Mouse (Mus musculus): ENCODE results near the gene Nrg3. TPM values are rescaled to one million over a fixed set of nuclear protein-coding genes. Genes with fewer than 3 reads are reported as not detected.
A peak's percentile ranks its signal among the peaks of the same experiment; 100 is the strongest.
"Not testable (repeated sequence)": the region's sequence is repeated elsewhere in the genome, so short reads cannot be mapped to it uniquely, and the experiment has no call there.

The Nrg3 gene
- polyA plus RNA-seq, 1 experiment from 2014 or later: 3.7 TPM

DNA sequence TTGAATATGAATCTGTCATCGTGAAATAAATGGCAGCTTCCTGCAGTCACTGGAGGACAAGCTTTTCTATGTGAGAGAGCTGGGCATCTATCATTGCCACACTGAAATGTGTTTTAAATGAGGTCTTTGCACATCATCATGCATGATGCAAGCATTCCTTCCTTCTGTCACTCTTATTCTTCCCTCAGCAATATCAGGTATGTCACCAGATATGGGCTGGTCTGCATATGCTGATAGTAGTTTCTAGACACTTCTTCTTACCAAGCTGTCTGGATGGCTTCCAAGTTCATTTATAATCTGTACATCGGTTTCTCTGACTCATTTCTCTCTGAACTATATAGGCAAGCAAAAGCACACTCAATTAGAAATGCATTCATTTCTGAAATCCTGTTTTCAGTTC lies 925.6 kb downstream of the Nrg3 start:
- Histone ChIP-seq H3K36me3 (ENCODE audit: poor library complexity, severe bottlenecking) (no peaks in the 10 kb centered on the region), H3K27me3 (no peaks in the 10 kb centered on the region), H3K9ac (no peak overlapping the region), H3K27ac (no peak overlapping the region), H3K4me1 (peaks cover 4% of the 10 kb centered on the region; the same call in 1 of the 2 replicates), H3K4me3 (no peak overlapping the region), H3K9me3 (replicated peaks) (no peaks in the 10 kb centered on the region), H3K4me2 (no peak overlapping the region)
- ATAC-seq: no peak
- 52% methylated on average over 2 of the region's 2 CpGs for WGBS

DNA sequence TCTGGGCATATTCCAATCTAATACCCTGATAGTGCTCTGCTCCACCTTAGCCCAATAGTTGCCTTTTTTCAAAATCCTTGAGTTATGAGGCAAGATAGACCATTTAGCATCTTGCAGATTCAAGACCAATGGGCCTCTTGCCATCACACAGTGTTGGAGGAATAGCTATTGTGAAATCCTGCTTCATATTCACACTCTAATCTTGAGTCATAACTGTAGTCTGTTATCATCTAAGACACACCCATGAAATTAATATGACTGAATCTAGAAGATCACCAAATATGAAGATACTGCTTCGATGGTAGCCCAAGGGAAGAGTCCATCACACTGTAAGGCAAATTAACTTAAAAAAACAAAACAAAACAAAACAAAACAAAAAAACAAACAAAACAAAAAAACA lies 937.7 kb downstream of the Nrg3 start:
- Histone ChIP-seq H3K4me2 (no peak overlapping the region), H3K4me1 (no peaks in the 10 kb centered on the region), H3K9me3 (replicated peaks) (no peaks in the 10 kb centered on the region), H3K4me3 (no peak overlapping the region), H3K9ac (no peak overlapping the region), H3K36me3 (ENCODE audit: poor library complexity, severe bottlenecking) (no peaks in the 10 kb centered on the region), H3K27me3 (no peaks in the 10 kb centered on the region), H3K27ac (no peak overlapping the region)
- ATAC-seq: no peak
- 97% methylated on average over 1 of the region's 1 CpGs for WGBS

DNA sequence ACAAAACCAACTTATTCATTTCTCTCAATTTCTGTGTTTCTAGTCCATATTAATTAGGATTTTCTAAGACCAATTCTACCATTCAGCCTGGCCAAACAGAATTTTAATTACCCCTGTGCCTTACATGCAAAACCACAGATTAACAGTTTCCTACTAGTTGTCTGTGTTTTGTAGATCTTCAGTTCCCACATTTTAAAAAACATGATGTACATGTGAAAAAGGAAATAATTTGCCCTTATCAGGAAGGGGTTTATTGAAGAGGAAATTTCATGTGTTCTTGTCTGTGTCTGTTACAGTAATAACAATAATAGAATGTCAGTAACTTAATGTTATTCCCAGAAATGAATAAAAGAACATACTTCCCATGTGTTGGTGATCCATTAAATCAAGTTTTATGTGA lies 939.4 kb downstream of the Nrg3 start:
- H3K4me1 ChIP-seq: no peaks in the 10 kb centered on the region
- ATAC-seq: no peak
- no peak overlapping the region for H3K4me3 ChIP-seq
- no peak overlapping the region for H3K9ac ChIP-seq
- no peak overlapping the region for H3K27ac ChIP-seq
- no peak overlapping the region for H3K4me2 ChIP-seq
- no peaks in the 10 kb centered on the region for H3K27me3 ChIP-seq
- no peaks in the 10 kb centered on the region for H3K36me3 ChIP-seq (ENCODE audit: poor library complexity, severe bottlenecking)
- H3K9me3 ChIP-seq (replicated peaks): no peaks in the 10 kb centered on the region

DNA sequence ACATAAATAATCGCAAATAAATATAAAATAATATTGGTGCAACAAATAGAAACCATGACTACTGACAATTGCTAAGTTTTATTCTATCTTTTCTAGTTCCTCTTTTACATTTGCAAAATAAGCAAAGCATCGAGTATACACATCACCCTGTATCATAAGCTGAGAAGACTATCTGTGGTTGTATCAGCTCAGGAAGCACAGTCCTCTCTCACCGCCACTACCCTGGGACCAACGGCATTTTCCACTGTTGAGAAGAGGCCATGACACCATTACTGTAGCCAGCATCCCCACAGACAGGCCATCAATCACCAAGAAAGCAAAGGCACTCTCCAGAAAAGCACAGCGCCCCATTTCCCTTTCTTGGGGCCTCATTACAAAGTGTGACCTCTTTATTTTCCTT lies 956.7 kb downstream of the Nrg3 start:
- no peak for ATAC-seq
- H3K9me3 ChIP-seq (replicated peaks): no peaks in the 10 kb centered on the region
- WGBS: 76% methylated on average over 5 of the region's 5 CpGs
- H3K27ac ChIP-seq: no peak overlapping the region
- H3K36me3 ChIP-seq (ENCODE audit: poor library complexity, severe bottlenecking): no peaks in the 10 kb centered on the region
- H3K9ac ChIP-seq: no peak overlapping the region
- no peak overlapping the region for H3K4me2 ChIP-seq
- H3K4me3 ChIP-seq: no peak overlapping the region
- no peaks in the 10 kb centered on the region for H3K4me1 ChIP-seq
- H3K27me3 ChIP-seq: no peaks in the 10 kb centered on the region

DNA sequence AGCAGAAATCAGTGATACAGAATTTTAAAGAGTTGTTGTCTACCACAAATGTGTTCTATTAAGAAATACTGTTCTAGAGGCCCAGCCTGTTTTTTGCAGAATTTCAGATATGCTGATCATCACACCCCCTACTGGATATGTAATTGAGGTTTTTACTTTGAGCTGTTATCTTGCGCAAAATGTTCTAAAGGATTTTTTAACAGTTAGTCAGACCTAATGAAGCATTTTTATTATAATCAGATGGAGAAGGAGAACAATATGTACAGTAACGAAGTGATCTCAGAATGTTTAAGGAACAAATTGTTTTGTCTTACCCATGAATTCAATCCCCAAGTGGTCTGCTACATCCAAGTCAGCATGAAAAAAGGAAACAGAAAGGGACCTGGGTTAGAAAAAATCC lies 963.9 kb downstream of the Nrg3 start:
- Histone ChIP-seq H3K36me3 (ENCODE audit: poor library complexity, severe bottlenecking) (no peaks in the 10 kb centered on the region), H3K4me2 (no peak overlapping the region), H3K4me1 (no peaks in the 10 kb centered on the region), H3K27ac (no peak overlapping the region), H3K4me3 (no peak overlapping the region), H3K27me3 (no peaks in the 10 kb centered on the region), H3K9me3 (replicated peaks) (no peaks in the 10 kb centered on the region), H3K9ac (no peak overlapping the region)
- WGBS: 72% methylated on average over 2 of the region's 2 CpGs
- ATAC-seq: no peak

DNA sequence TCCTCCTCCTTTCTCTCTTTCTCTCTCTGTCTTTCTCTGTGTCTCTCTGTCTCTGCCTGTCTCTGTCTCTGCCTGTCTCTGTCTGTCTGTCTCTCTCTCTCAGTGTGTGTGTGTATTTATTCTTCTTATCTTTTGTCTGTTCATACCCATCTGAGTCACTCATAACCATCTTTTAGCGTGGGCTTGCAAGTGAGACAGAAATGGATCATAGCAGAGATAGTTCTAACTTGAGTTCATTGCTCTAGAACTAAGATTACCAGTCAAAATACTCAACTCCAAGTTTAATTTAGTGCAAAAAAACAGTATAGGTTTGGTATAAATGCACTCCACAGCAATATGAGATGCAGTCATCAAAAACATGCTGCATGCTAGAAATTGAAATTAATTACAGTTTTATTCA lies 977.9 kb downstream of the Nrg3 start:
- Histone ChIP-seq H3K36me3 (ENCODE audit: poor library complexity, severe bottlenecking) (no peaks in the 10 kb centered on the region), H3K9ac (no peak overlapping the region), H3K4me3 (no peak overlapping the region), H3K27me3 (no peaks in the 10 kb centered on the region), H3K27ac (no peak overlapping the region), H3K9me3 (replicated peaks) (no peaks in the 10 kb centered on the region), H3K4me1 (no peaks in the 10 kb centered on the region), H3K4me2 (no peak overlapping the region)
- ATAC-seq: no peak
- 69% methylated on average over 1 of the region's 1 CpGs for WGBS

DNA sequence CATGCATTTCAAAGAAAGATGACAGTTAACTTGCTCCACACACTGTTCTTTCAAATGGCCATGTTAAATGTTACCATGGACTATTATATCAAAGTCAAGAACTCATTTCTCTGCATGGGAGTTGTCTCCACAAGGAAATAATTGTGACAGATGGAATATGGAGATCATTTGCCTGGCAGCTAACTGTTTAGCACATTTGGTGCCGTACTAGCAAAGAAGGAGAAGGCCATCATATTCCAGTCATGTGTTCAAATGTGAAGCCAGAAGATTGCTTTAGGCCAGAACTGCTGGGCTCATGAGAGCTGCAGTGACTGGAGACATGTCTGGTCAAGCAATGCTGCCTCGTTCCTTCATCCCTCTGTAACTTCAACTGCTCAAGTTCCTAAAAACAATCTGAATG lies 1025.8 kb downstream of the Nrg3 start:
- no peak for ATAC-seq
- H3K4me2 ChIP-seq: no peak overlapping the region
- 88% methylated on average over 2 of the region's 2 CpGs for WGBS
- H3K27ac ChIP-seq: no peak overlapping the region
- H3K9me3 ChIP-seq (replicated peaks): no peaks in the 10 kb centered on the region
- no peak overlapping the region for H3K9ac ChIP-seq
- H3K27me3 ChIP-seq: no peaks in the 10 kb centered on the region
- H3K36me3 ChIP-seq (ENCODE audit: poor library complexity, severe bottlenecking): no peaks in the 10 kb centered on the region
- no peak overlapping the region for H3K4me3 ChIP-seq
- no peaks in the 10 kb centered on the region for H3K4me1 ChIP-seq

DNA sequence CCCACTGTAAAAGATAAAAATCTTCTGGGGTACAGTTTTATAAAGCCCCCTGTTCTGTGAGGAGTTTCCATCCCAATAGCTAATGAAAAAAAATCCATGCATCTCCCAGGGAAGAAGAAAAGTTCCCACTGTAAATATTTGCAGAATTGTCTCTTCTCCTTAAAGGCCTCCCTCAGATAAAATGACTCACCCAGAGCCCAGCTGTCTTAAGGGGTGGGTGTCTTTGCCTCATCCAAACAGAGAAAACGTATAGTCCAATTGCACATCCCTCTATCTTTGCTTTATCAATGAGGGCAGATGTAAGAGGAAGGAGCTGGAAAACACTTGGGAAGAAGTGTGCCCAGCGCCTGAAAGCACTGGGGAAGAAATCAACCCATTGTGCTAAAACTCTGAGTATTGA lies 1028.1 kb downstream of the Nrg3 start:
- no peaks in the 10 kb centered on the region for H3K4me1 ChIP-seq
- WGBS: 88% methylated on average over 2 of the region's 2 CpGs
- H3K4me3 ChIP-seq: no peak overlapping the region
- H3K27ac ChIP-seq: no peak overlapping the region
- no peak for ATAC-seq
- no peaks in the 10 kb centered on the region for H3K36me3 ChIP-seq (ENCODE audit: poor library complexity, severe bottlenecking)
- H3K9me3 ChIP-seq (replicated peaks): no peaks in the 10 kb centered on the region
- H3K9ac ChIP-seq: no peak overlapping the region
- H3K4me2 ChIP-seq: no peak overlapping the region
- no peaks in the 10 kb centered on the region for H3K27me3 ChIP-seq

DNA sequence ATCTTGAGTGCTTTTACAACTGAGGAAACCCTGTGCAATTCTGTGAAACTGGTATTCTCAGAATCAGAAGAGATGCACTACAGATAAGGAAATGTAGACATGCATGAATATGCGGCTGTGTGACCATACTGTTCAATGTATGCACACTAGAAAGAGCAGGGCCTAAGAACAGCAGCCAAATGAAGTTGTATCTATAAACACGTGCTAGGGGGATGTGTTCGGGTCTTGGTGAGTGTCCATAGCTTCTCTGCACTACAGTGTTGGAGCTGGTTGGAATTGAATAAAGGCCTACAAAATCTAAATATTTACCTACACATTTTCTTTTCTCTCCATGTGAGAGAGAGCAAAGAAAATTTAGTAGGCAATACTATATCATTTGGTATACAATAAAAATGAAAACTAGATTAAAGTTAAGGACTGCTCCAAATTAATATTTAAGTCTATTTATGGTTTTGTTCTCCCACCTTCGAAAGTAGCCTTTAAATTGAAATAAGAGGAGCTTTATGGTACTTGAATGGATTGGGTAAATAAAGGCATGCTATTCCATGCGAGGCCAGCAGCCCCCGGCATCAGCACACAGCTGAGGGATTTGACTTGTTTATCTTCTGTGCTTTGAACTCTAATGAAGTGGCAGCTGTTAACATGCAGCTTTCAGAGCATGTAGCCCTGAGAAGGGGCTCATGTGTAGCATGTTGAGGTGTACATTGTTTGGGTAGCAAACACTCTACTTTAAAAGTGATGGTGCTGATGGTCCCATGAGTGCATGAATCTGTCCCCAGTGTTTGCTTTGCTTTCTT lies 1038.9 kb downstream of the Nrg3 start:
- Histone ChIP-seq H3K27ac (no peak overlapping the region), H3K4me1 (no peaks in the 10 kb centered on the region), H3K27me3 (no peaks in the 10 kb centered on the region), H3K4me2 (no peak overlapping the region), H3K36me3 (ENCODE audit: poor library complexity, severe bottlenecking) (no peaks in the 10 kb centered on the region), H3K9me3 (replicated peaks) (no peaks in the 10 kb centered on the region), H3K4me3 (no peak overlapping the region), H3K9ac (no peak overlapping the region)
- WGBS: 76% methylated on average over 6 of the region's 6 CpGs
- no peak for ATAC-seq

DNA sequence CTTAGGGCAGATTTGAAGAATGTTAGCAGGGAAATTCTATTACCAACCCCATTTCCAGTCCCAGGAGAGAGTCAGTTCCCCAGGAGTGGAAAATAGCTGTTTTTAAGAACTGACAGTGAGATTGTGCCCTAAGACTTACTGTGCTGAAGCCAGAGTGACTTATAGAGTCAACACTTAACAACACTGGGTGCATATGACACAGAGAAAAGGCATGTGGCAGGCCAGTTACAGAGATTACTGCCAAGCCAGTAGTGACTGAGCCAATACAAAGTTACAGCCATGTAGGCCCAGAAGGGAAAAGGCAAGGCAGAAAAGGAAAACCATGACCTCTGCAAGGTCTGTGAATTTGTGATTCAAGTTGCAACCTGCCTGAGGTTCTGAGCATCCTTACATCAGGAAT lies 1098.2 kb downstream of the Nrg3 start:
- Histone ChIP-seq H3K27me3 (no peaks in the 10 kb centered on the region), H3K27ac (no peak overlapping the region), H3K9me3 (replicated peaks) (no peaks in the 10 kb centered on the region), H3K4me1 (no peaks in the 10 kb centered on the region), H3K4me2 (no peak overlapping the region), H3K36me3 (ENCODE audit: poor library complexity, severe bottlenecking) (no peaks in the 10 kb centered on the region), H3K4me3 (no peak overlapping the region), H3K9ac (no peak overlapping the region)
- peak; percentile 51; the same call in 1 of the 2 replicates for ATAC-seq

DNA sequence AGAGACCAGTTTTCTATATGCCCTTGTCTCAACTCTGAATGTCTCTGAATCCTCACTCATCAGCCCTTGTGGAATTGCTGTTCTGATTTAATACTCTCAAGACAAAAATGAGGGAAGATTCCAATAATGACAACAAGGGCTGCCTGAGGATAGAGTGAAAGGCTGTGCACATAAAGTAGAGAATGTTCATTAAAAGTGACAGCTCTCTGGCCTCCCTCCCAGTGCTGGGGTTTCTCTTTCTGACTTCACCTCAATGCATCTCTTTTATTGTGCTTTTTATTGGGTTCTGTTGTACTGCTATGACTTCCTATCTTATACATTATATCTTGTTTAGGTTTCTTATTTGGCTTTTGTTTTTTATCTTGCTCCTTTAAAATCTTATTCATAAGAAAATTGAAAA lies 1131.9 kb downstream of the Nrg3 start:
- no peaks in the 10 kb centered on the region for H3K9me3 ChIP-seq (replicated peaks)
- no peak overlapping the region for H3K4me2 ChIP-seq
- H3K27me3 ChIP-seq: no peaks in the 10 kb centered on the region
- ATAC-seq: no peak
- H3K4me1 ChIP-seq: no peaks in the 10 kb centered on the region
- no peak overlapping the region for H3K27ac ChIP-seq
- H3K9ac ChIP-seq: no peak overlapping the region
- no peaks in the 10 kb centered on the region for H3K36me3 ChIP-seq (ENCODE audit: poor library complexity, severe bottlenecking)
- no peak overlapping the region for H3K4me3 ChIP-seq

DNA sequence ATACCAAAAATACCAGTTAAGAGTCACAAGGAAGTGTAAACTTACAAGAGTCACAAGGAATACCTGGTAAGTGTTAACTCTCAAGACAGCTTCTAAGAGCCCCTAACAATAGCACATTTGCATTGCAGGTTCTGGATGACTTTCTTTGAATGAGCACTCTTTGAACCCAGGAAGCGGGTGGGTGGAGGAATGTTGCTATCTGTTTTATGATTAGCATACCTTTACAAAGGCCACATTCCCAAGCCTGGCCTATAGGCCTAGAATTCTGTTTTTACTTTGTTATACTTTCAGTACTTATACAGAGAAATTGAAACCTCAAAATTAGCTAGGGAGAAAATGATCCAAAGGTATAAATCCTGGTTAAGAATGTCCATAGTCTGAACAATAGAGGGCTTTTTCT lies 1150.0 kb downstream of the Nrg3 start:
- not testable (repeated sequence) for H3K4me2 ChIP-seq; H3K27me3 ChIP-seq; H3K36me3 ChIP-seq (ENCODE audit: poor library complexity, severe bottlenecking); H3K4me3 ChIP-seq; H3K9ac ChIP-seq; H3K27ac ChIP-seq; H3K9me3 ChIP-seq (replicated peaks); H3K4me1 ChIP-seq; ATAC-seq
- WGBS: 70% methylated on average over 1 of the region's 1 CpGs

DNA sequence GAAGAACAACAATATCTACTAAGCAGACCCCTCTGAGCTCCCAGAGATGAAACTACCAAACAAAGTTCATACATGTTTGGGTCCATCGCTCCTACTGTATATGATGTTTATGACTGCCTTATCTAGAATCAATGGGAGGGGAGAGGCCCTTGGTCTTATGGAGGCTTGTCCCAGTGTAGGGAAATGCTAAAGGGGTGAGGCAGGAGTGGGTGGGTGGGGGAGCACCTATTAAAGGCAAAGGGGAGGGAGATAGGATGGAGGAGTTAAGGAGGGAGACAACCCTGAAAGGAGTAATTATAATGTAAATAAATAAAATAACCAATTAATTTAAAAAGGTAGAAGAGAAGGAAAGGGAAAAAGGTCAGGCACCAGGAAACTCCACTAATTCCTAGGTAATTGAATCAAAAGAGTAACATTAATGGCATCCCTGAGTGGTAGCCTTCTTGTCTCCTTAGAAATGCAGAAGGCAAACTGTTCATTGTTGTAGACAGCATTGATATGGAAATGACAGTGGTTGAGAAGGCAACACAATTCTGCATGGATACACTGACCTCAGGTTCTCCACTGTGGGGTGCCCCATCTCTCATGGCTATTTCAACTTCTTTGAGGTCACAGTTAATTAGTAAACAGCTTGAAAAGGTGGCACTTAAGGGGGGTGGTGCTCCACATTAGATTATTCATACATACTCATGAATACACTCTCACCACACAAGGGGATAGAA lies 1152.1 kb downstream of the Nrg3 start:
- no peak overlapping the region for H3K9ac ChIP-seq
- H3K27ac ChIP-seq: no peak overlapping the region
- H3K27me3 ChIP-seq: no peaks in the 10 kb centered on the region
- H3K4me2 ChIP-seq: no peak overlapping the region
- WGBS: 96% methylated on average over 1 of the region's 1 CpGs
- H3K4me3 ChIP-seq: no peak overlapping the region
- no peaks in the 10 kb centered on the region for H3K9me3 ChIP-seq (replicated peaks)
- H3K4me1 ChIP-seq: no peaks in the 10 kb centered on the region
- peak; percentile 24; the same call in 1 of the 2 replicates for ATAC-seq
- H3K36me3 ChIP-seq (ENCODE audit: poor library complexity, severe bottlenecking): no peaks in the 10 kb centered on the region
